Mouse (Mus musculus) heart, adult 18-20 months (tissue): ENCODE results near the gene Hspg2. TPM values are rescaled to one million over a fixed set of nuclear protein-coding genes. Genes with fewer than 3 reads are reported as not detected.
A peak's percentile ranks its signal among the peaks of the same experiment; 100 is the strongest.
"Not testable (repeated sequence)": the region's sequence is repeated elsewhere in the genome, so short reads cannot be mapped to it uniquely, and the experiment has no call there.

Experiments used
- DNase-seq, 2 experiments: peaks; one replicate each; pipeline ENCODE4 v3.0.0; 2021 to 2022; ENCODE audit warnings: mixed read lengths in 1 of 2
- total RNA-seq, 2 experiments: library from RNA; stranded (reverse); gene quantifications; 2 replicates each; pipeline ENCODE4 v1.2.3; 2021

Gene Hspg2
- total RNA-seq, 2 experiments from 2014 or later = 153 to 170 TPM

DNA sequence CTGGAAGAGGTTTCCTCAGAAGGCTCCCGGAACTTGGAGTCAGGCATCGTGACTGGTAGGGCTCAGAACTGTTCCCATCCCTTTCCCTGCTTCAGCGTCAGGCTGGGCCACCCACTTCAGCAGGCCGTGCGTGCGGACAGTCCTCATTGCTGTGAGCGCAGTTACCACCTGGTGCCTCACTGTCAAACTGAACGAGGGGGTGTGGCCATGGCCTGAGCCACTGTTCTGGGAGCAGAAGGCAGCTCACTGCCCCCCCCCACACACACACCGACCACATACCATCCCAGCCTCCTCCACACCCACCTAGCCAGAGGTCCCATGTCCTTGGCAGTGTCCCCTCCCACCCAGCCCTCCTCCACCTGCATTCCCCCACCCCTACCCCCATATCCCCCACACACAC lies 101.3 kb downstream of the Hspg2 start:
- DNase-seq = no peak

DNA sequence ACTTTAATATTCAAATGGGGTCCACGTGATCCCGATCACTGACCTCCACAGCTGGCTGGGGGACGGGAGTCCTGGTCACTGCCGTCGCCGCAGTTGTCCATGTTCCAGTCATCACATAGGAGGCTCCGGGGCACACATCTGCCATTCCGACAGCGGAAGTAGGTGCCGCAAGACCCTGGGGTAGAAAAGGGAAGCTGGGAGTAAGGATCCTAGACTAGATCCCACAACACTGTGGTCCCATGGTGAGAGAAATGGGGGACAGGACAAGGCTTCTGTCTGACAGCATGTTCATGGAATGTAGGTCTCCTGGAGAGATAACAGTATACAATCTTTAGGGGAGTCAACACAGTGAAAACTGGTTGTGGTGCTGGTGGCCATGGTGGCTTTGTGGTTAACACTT lies 105.9 kb downstream of the Hspg2 start, which contains the start of gene Ldlrad2:
Gene Ldlrad2, minus strand, starts transcription at position 101 of the 400 bp plus-strand sequence.
- DNase-seq = no peak

- no peak for DNase-seq
Observed at GRCm38 (mm10) chr4:137577486-137577885, 108.9 kb downstream of the Hspg2 start.

DNA sequence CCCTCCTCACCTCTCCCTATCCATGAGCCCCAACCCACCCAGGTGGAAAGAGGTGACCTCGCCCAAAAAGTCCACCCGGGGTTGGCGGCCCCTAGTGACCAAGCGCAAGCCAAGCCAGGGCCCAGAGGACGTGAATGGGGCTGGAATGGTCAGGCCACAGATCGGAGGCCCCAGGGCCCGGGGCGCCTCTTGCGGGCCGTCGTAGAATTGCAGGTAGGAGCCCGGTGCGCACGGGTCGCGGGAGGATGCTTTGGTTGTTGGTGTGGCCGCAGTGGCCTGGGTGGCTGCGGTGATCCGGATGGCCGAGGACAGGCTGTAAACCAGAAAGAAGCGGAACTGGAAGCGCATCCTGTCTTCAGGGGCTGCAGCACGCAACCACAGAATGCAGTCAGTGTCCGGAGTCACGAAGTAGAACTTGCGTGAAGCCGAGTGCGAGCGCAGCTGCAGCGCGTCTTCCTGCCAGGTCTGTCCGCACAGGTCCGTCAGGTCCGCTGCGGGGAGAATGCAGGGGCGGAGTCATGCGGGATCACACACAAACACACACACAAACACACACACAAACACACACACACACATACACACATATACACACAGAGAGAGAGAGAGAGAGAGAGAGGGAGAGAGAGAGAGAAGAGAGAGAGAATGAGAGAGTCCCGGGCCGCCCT lies 109.7 kb downstream of the Hspg2 start:
- DNase-seq = peak; percentile 58 to 68

- peak; percentile 38 to 64 for DNase-seq
Observed at GRCm38 (mm10) chr4:137579789-137580188, 111.2 kb downstream of the Hspg2 start.

- DNase-seq = no peak
Observed at GRCm38 (mm10) chr4:137580299-137580698, 111.7 kb downstream of the Hspg2 start.

DNA sequence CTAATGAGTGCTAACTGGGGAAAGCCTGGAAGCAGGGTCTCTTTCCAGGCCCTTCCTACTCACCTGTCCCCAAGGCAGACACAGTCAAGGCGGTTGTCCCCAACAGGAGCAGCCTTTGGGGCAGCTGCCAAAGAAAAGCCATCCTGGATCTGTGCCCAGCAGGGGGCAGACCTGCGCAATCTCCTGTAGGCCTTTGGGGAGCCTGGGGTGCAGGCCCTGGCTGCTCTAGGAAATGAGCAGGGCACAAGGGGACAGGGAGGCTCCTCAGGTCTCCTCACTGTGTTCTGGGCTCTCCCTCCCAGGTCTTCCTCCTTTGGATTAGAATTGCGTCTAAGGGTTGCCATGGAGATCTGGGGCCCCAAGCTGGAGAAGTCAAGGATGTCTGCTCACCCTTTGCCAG lies 113.2 kb downstream of the Hspg2 start:
- peak; percentile 19 to 30 for DNase-seq

GRCm38 (mm10) chr4:137589095-137589494 lies 120.5 kb downstream of the Hspg2 start:
- DNase-seq = not testable (repeated sequence)

GRCm38 (mm10) chr4:137589586-137589985 lies 121.0 kb downstream of the Hspg2 start:
- DNase-seq = no peak

DNA sequence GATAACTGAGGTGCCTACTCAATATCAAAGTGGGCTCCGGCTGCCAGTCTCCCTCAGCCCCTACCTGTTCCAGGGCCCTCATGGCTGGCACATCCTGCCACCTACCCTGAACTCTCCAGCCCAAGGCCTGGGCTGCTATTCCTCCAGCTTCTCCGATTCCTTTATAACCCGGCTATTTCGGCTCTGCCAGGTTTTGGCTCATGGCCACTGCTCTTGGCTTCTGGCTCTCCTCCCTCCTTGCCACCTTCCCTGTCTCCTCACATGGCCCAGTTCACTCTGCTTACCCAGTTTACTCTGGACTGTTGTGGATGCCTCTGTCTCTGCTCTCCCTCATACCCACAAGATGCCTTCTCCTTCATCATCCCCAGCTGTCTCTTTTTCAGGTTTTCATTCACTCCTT lies 122.4 kb downstream of the Hspg2 start:
- DNase-seq = peak; percentile 29 to 37

GRCm38 (mm10) chr4:137593601-137594495 lies 125.3 kb downstream of the Hspg2 start, which contains the start of gene Usp48:
Gene Usp48, plus strand, starts transcription at chr4:137593755.
- DNase-seq = peak; percentile 99

- DNase-seq = peak in 1 of 2 experiments; percentile 34
Observed at GRCm38 (mm10) chr4:137594496-137595270, 126.1 kb downstream of the Hspg2 start.

GRCm38 (mm10) chr4:137597098-137597630 lies 128.6 kb downstream of the Hspg2 start:
- no peak for DNase-seq

DNA sequence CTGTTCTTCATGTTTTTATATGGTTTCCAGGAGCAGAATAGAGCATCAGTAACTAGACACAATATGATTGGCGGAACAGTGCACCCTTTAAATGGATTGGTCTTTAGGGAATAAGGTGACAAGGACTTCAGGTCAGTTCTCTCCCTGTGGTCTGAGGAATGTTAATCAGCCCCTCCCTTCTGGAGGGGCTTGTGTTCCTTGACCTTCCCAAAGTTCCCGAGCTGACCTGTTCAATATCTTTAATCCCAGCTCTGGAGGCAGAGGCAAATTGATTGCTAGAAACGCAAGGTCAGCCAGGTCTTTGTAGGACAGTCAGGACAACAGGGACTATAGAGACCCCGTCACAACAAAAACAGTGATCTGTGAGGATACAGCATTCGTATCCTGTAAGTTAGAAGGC lies 130.0 kb downstream of the Hspg2 start:
- no peak for DNase-seq

DNA sequence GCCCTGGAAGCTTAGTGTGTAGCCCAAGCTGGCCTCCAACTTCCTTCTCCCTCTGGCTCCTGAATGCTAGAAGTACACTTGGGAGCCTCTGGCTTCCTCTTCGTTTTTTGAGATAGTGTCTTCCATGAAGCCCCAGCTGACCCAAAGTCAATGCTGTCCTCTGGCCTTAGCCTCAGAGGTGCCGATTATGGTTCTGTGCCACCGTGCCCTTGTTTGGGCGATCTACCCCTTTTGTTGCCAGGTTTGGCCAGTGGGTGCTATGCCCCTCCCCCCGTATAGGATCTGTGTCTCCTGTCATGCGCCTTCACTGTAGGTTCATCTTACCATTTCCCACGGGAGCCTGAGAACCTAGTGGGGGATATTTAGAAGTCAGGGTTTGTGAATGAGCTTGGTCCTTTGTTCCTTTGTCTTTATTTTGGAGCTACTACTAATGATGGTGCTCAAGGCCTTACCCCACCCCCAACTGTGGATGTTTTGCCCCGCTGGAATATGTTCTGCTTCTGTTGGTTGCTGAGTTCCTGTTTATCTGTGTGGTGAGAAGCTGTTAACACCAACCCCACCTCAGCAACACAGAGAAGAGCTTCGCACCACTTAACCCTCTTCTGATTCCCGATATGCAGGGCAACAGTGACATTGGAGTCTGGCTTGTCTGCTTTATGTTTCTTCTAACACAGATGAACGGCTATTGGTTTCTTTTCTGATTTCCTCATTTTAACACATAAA lies 135.0 kb downstream of the Hspg2 start:
- no peak for DNase-seq

- no peak for DNase-seq
Observed at GRCm38 (mm10) chr4:137607023-137607422, 138.5 kb downstream of the Hspg2 start.

GRCm38 (mm10) chr4:137609281-137609680 lies 140.7 kb downstream of the Hspg2 start:
- no peak for DNase-seq

DNA sequence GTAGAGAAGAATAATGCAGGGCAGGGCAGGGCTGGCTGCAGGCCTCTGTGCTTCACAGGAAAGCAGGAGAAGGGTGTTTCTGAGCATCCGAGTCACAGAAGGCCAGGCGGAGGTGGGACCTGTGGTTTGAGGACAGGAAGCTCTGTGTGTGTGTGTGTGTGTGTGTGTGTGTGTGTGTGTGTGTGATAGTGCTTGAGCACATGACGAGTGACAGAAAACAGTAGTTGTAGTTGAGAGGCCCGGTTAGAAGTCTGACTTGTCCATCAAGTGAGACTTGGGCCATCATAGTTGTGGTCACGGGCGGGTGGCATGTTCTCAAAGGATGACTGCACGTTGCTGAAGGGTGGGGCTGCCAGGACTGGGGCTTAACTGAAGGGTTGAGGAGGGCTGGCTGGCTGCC lies 141.1 kb downstream of the Hspg2 start:
- peak in 1 of 2 experiments; percentile 16 for DNase-seq

DNA sequence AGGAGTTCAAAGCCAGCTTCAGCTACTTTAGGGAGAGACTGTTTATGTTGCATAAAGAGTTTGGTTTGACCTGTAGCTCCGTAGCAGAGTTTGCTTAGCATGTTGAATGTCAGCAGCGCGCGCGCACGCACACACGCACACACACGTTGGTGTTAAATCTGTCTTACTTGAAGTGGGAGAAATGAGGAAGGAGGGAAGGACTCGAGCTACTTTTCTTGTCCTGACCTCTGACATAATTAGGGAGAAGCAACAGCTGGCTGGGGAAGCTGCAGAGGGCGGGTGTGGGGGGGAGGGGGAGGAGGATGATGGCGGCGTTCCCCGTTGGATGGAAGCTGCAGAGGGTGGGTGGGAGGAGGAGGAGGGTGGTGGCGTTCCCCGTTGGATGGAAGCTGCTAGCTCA lies 141.7 kb downstream of the Hspg2 start:
- peak; percentile 29 to 32 for DNase-seq
